Mouse (Mus musculus) ovary, postnatal 14 days (tissue): ENCODE data around the gene Slc16a4.
"Not testable (repeated sequence)": the region's sequence is repeated elsewhere in the genome, so short reads cannot be mapped to it uniquely, and the experiment has no call there.

Experiments used
- DNase-seq: peaks from one replicate; pipeline ENCODE4 v3.0.0; 2022; ENCODE audit warnings: low spot score

Slc16a4 gene

DNA sequence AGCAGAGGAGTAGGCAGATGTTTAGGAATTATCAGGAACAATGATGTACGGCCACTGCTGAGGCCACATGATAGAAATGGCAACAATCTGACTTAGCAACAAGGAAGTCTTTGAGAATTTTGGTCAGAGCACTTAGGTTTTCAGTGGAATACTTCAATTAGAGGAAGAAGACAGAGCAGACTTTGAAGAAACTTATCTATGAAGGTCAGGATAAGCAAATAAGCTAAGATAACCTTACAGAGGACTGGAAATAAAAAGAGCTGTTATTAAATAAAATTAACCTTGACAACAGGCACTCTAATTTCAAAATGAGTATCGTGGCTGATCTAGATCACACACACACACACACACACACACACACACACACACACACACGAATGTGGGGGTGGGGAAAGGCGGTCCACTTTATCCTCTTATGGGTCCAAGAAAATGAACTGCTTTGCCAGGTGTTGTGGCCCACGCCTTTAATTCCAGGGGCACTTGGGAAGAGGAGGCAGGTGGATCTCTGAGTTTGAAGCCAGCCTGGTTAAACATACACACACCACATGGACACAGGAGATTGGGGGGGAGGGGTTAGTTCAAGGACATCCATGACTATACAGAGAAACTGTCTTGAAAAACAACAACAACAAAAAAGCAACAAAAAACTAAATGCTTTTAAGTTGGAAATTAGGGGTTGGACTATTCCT lies 4.8 kb downstream of the Slc16a4 start:
- DNase-seq = no peak

DNA sequence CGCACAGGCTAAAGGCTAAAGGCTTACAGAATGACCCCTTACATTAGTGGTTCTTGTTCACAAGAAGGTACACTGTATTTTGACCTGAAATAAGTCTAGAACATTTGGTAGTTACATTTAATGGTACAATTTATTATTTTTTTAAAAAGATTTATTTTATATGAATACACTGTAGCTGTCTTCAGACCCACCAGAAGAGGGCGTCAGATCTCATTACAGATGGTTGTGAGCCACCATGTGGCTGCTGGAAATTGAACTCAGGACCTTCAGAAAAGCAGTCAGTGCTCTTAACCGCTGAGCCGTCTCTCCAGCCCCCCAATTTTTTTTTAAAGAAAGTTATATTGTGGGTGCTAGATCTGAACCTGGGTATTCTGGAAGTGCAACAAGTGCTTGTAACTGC lies 5.9 kb downstream of the Slc16a4 start:
- not testable (repeated sequence) for DNase-seq

DNA sequence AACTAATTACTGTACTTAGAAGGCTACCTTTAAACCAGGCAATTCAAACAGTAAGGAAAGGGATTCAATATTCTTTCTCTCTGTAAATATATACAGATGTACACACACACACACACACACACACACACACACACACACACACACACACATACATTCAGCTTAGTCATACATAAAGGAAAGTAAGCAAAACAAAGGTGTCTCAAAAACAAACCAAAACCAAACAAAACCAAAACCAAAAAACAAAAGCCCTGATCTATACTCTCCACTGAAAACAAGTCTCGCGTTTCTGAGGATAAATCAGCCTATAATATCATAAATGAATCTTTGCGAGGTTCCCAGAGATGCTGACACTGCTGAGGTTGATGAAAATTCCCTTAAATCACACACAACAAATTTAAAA lies 26.3 kb downstream of the Slc16a4 start:
- no peak for DNase-seq

DNA sequence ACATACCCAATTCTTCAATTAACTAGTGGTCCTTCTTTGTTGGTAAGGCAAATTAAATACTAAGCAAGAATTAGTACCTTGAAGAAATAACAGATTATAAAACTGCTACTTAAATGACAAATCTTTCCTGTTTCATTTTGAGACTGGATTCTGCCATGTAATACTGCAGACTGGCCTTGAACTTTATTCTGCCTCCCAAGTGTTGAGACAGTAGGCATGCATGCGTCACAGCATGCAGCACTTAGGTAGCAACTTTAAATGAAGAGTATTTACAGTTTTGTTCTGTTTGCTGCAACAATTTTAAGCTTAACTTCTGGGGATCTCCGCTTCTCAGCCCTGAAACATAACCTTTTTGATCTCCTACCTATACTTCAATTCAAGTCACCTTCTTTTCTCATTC lies 30.1 kb downstream of the Slc16a4 start:
- no peak for DNase-seq

DNA sequence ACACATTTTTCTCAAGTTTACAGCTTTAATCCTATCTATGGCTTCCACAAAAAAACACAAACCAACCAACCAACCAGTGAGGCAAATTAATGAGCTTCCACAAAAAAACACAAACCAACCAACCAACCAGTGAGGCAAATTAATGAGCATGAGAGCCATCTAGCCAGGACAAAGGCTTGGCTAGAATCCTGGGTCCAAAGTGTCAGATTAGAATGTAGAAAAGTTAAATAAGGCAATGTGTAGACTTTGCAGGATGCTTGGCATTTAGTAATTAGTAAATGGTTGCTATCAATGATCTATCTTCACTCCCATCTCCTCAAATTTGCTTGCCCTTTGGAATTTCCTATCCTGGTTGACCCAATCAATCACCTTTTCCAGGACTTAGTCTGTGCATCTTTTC lies 30.7 kb downstream of the Slc16a4 start:
- DNase-seq = no peak

DNA sequence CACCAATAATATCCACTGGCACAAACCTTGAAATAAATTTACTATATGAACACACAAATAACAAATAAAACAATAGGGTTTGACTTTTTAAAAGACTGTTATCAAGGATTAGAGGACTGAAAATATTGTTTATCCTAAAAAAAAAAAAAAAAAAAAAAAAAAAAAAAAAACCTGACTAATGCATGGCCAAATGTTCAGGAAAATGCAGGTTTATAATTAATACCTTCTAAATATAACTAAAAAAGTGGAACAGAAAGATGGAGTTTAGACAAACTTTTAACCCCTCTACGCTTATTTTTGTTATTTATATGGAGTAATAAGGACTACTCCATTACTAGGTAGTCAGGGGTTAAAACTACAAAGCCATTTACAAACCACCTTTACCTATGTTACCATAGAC lies 35.4 kb downstream of the Slc16a4 start:
- DNase-seq = no peak

DNA sequence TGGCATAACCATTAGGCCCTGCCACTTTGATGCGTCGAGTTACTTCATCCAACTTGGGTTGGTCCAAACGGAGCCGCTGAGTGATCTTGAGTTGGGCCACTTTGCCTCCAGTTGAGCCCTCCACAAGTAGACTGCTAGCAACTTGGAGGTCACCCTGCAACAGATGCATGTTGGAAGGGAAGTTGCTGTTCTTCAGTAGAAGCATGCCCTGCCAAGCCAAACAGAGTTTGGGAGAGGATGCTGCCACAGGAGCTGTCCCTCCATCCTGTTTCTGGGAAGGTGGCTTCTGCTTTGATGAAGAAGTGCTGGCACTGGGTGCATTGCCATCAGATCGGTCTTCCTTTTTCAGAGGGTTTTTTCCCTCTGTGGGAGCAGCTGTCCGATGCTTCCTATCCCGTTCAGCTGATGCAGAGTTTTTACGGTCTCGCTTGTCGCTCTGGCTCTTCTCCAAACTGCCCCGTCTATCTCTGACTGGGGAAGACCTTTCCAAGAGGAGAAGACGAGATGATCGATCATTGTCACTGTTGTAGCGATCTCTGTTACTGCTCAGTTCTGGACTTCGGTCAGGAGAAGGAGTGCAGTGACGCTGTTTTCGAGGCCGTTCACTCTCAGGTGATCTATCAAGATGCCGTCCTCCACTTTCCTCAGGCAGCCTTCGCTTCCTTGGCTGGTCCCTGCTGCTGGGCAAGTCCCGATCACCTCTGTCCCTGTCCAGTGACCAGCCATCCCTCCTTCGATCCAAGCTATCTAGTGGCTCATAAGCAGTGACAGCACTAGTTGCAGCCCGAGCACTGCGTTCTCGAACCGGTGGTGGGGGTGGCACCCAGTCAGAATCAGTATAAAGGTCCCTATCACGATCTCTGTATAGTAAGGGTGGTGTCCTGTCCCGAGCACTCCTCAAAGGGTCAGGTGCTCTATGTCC lies 39.7 kb downstream of the Slc16a4 start:
- no peak for DNase-seq

DNA sequence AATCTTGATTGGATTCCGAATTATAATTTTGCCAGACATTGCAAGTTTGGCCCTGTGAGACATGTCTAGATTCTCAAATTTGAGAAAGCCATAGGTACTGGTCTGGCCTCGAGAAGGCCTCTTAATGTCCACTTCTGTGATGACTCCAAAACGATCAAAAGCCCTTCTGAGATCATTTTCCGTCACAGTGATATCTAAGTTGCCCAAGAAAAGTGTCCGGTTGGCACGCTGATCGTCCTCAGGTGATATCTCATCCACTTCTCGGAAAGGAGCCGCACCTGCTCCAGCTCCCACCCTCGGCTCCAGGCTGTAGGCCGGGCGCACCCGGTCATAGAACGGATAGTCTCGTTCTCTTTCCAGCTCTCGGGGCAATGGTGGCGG lies 40.7 kb downstream of the Slc16a4 start:
- DNase-seq = no peak

DNA sequence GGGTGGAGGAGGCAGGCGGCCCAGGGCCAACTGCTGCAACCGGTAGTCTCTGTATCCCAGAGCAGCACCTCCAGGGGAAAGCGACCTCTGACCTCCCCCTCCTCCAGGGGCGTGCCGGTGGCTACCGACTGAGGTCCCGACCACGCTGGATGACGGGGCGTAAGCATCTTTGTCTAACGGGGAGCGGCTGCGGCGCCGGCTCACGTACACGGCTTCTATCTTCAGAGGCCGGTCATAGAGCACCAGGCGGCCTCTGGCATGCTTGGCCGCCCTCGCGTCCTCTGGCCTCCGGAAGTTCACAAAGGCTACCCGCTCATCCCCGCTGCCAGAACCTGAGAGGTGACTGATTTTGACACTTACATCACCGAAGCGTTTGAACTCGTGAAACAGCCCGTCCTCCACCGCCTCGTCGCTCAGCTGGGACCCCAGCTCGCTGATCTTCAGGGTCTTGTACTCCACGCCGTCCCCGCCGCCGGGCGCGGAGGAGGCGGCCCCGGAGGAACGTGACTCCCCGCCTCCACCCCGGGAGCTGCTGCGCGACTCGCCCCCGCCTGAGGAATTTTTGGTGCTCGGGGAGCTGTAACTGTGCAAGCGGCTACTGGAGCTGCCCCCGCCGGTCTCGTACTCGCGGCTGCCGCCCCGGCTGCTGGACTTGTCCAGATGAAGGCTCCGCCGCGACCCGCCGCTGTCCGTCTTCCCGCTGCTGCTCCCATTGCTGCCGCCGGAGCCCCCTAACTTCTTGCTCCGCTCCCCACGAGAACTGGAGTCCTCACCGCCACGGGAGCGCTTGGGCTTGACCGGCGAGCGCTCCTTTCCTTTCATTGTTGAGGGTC lies 41.3 kb downstream of the Slc16a4 start:
- peak; percentile 3 for DNase-seq

DNA sequence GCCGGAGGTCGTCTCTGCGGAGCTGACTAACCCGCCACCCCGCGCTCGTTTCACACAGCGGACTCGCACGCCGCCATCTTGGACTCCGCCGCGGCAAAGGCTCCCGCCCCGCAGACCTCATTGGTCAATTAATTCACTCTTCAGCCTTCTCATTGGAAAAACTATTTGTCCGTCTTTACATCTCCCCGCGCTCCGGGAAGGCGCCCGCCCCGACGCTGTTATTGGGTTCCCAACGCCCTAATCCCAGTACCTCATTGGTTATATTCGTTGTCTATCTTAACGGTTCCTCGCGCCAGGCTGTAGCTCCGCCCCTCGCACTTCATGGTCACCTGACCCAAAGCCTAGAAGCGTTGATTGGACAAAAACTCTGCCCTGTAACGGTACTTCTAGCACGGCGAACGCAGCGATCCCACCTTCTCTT lies 41.9 kb downstream of the Slc16a4 start:
- peak; percentile 83 for DNase-seq

DNA sequence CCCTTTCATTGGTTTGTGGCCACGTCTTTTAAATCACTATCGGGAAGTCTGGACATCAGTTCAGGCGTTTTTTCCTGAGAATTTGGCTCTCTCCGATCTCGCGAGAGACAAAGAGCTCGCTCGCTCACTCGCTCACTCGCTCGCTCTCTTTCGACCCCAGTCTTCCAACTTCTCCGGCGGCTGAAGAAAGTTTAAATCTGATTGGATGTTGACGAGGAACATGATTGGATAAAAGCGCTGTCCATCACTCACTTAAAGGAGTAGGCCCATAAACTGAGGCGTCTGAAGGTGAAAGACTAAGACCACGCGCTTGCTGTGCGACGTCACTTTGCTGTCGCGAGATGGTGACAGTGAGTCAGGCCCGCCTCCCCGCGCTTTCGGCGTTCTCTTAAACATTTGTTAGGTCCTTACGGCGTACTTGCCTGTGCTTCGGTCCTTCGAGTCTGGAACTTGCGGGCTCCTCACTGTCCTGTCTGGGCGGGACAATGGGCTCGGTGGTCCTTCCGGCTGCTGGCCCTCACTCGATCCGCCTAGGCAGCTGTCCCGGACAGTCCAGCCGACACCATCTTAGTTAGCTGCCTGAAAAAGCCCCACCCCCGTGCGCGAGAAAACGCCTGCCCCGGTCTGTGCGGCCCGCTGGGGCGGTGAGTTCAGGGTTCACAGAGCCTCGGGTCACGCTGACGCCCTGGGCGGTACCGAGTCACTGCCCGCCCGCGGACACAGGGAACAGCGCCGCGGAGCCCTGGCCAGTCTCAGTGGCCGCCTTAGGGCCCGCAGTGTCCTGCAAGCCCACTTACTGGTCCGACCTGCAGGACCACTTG lies 42.6 kb downstream of the Slc16a4 start, which contains the start of gene Rbm15:
TSS of gene Rbm15 (minus strand) at position 293 of the 821 bp plus-strand sequence.
- peak; percentile 88 for DNase-seq

DNA sequence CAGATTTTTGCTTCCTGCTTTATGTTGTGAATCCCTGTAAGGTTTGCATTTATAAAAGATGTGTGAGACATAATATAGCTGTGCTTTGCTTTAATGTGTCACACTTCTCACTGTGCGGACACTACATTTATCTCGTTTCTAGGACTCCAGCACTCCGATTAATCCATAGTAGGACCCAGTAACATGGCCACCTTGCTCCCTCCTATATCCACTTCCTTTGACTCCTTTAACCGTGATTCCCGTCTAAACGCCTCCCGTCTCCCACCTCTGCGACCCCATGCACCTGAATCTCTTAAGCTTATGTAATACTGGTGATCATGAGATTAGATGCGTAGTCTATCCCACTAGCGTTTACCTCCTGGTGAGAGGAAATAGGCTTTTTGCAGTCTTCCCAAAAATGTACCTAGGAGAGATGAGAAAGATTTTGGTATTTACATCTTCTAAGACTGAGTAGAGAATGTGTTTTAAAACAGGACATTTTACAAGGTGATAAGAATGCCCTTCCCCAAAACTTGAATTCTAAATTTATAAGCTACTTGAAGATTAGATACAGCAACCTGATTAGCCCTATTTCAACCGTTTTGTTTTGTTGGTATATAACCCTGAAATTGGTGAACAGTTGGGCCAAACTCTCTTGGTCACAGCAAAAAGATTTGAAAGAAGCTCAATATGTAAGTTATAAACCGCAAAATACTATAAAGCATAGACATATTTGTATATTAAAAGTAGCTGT lies 43.3 kb downstream of the Slc16a4 start:
- DNase-seq = no peak

DNA sequence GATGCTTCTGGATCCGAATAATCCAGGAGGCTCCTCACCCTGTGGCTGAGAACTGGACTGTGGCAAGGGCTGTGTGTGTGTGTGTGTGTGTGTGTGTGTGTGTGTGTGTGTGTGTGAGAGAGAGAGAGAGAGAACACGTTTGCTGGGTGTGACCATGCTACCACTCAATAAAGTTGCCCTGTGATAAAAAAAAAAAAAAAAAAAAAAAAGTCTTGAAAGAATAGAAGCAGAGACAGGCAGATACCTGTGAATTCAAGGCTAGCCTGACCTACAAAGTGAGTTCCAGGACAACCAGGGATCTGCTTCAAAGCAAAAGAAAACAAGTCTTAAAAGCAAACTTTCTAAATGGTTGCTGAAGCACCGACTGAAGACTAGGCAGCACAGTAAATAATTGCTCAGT lies 52.9 kb downstream of the Slc16a4 start:
- no peak for DNase-seq

DNA sequence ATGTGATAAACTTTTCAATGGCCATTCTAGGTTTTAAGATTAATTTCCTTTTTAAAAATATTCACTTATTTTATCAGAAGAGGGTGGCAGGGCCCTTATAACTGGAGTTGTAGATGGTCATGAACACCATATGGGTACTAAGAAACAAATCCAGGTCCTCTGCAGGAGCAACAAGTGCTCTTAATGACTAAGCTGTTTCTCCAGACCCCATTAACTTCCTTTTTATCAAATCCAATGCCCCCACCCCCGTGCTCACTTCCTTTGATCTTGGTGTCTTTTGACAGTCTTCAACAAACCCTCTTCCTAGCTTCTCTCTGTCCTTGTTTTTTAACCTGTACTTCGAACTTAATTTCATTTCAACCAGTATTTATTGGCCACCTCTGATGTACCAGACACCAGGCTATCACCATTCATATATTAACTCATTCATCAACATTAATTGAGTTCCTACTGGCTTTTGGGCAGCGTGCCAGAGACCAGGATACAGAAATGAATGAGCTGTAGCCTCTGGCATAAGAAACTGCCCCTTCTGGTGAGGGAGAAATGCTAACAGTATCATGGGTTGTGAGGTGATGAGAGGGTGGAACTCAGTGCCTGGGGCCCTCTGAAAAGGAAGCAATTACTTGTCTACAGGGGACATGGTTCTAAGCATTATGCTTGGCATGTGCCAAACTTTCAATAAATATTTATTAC lies 54.1 kb downstream of the Slc16a4 start:
- no peak for DNase-seq

DNA sequence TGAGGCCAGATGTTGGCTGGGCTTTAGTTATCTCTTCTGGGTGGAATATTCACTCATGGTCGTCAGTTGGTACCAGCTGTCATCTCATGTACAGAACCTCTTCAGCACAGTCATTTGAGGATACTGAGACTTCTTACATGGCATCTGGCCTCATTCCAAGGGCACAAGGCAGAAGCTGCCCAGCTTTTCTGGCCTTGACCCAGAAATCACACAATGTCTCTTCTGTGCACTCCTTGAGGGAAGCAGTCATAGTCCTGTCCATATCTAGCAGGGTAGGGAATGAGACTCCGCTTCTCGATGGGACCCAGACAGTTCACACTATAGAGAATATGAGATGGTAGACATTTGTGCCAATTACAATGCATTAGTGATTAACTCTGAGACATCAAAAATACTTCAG lies 58.0 kb downstream of the Slc16a4 start:
- DNase-seq = no peak

DNA sequence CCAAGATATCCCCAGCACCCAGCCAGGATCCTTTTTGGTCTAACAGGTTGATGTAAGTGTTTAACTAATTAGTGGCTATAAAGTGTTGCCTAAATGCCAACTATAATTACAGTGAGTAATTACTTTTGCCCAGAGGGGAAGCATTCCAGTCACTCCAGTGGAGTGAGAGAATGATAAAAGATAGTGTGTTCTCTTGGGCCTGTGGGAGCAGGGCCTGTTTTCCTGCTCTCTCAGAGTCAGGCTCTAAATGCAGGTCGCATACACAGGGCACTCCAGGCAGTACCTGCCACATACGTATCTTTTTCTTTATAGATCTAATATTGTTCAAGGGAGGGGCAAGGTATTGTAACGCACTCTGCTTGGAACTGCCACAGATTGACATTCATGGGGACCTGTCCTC lies 60.7 kb downstream of the Slc16a4 start:
- no peak for DNase-seq

DNA sequence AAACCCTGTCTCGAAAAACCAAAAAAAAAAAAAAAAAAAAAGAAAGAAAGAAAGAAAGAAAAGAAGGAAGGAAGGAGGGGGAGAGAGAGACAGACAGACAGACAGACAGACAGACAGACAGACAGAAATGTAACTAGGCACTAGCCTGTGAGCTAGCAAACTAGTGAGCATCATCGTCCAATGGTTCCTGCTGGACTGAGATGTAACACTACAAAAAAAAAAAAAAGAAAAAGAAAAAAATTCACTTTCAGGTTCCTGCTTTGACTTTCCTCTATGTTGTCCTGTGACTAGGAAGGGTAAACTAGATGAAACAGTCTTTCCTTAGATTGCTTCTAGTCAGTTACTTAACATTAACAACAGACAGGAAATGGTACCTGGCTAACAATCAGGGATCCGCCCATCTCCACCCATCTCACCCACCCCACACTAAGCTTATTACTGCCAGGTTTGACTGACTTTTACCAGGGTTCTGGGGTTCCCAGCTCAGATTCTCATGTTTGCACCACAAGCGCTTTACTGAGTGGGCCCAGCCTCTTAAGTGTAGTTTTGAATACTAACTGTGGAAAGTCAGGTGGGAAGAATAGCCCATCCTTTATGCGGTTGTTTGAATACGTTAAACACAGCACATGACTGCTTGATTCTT lies 64.7 kb downstream of the Slc16a4 start:
- DNase-seq = no peak

DNA sequence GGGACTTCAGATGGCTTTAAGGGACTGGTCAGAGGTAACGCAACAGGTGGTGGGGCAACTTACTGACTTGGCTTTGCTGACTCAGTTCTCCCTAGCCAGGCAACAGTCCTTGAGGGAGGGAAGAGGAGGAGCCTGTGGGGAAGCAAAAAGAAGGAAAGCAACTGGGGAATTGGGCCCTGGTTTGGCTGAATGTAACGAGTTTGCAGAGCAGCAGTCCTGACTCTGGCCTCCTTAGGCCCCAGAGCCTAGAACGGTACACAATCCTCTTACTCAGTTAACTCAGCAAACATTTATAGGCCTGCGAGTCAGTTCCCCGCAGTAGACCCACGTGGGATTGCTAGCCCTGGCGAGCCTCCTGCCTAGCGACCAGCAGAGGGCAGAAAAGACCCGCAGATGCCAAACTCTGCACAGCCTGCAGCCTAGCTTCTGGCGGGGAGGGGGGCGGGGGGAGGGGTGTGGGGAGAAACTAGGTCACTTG lies 66.0 kb downstream of the Slc16a4 start:
- peak; percentile 74 for DNase-seq

DNA sequence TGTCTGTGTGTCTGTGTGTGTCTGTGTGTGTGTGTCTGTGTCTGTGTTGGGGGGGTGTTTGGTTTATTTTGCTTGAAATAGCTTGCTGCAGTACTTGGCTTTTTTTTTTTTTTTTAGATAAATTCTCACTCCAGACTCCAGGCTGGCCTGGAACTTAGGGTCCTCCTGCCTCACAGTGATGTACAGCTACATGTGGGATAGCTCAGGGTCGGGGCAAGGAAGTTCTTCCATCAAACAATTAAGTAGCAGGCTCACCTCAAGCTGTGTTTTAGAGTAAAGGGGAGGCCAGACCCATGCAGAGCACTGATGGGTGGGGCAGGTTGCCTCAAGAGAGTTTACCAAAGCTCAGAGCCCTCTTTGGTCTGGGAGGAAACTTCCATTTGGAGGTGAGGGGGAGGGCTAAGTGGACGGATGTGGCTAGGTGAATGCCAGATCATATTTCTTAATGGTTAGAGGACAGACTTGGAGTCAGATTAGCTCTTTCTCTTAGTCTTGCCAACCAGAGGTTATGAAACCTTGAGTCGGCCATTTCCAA lies 66.7 kb downstream of the Slc16a4 start:
- DNase-seq = no peak
